Comparison of ENCODE assay signal across 30 mouse cellular contexts in genomic region chr7:80350808-80351207, GRCm38 (mm10). TPM values are rescaled to one million over a fixed set of nuclear protein-coding genes. Genes with fewer than 3 reads are reported as not detected.
DNase-seq lines count a peak whose midpoint lies in the region; ATAC-seq and TF ChIP-seq lines count a peak whose summit lies in the region.
"Had no signal": no experiment of that assay in that cellular context is flagged by ENCODE, and none has a peak within 500 bp of the region (broad histone marks: within the 10 kb centered on the region; RNA-seq: fewer than 3 reads in every experiment).

No protein-coding gene starts in this region.

- H3K27me3 ChIP-seq in liver, embryonic 11.5 days (replicated peaks; ENCODE audit: control insufficient read depth, insufficient read depth, low read length) = no peaks in the 10 kb centered on the region
- H3K27me3 ChIP-seq in liver, postnatal 0 days (ENCODE audit: insufficient read depth, low read length) = no peaks in the 10 kb centered on the region
- H3K27me3 ChIP-seq in testis, adult 2 months (ENCODE audit: control insufficient read depth, insufficient read depth, low read length) = no peaks in the 10 kb centered on the region
- H3K27me3 ChIP-seq in liver, embryonic 13.5 days = no peaks in the 10 kb centered on the region
- no peaks in the 10 kb centered on the region for H3K27me3 ChIP-seq in hindbrain, postnatal 0 days (ENCODE audit: insufficient read depth, low read length)
- H3K27me3 ChIP-seq: embryonic facial prominence, embryonic 13.5 days; forebrain, embryonic 12.5 days; forebrain, embryonic 15.5 days; hindbrain, embryonic 13.5 days; Patski had no signal

- peaks cover 13% of the 10 kb centered on the region for H3K4me1 ChIP-seq in liver, embryonic 11.5 days (replicated peaks; ENCODE audit: control insufficient read depth, insufficient read depth, low read length)
- H3K4me1 ChIP-seq in liver, postnatal 0 days (ENCODE audit: insufficient read depth) = peaks cover 8% of the 10 kb centered on the region; the same call in 1 of the 2 replicates
- no peaks in the 10 kb centered on the region for H3K4me1 ChIP-seq in testis, adult 2 months (ENCODE audit: control insufficient read depth, insufficient read depth, low read length)
- H3K4me1 ChIP-seq in liver, embryonic 13.5 days (replicated peaks) = peaks cover 30% of the 10 kb centered on the region
- no peaks in the 10 kb centered on the region for H3K4me1 ChIP-seq in hindbrain, postnatal 0 days (ENCODE audit: insufficient read depth, low read length)
- H3K4me1 ChIP-seq: forebrain, embryonic 15.5 days; hindbrain, embryonic 13.5 days had no signal

- WGBS in liver, embryonic 11.5 days = 38% methylated on average over 2 of the region's 2 CpGs
- 41% methylated on average over 2 of the region's 2 CpGs for WGBS in liver, postnatal 0 days (ENCODE audit: insufficient replicate concordance)
- WGBS in liver, embryonic 13.5 days (ENCODE audit: insufficient replicate concordance) = 7% methylated on average over 2 of the region's 2 CpGs
- WGBS in hindbrain, postnatal 0 days = 81% methylated on average over 2 of the region's 2 CpGs

- H3K36me3 ChIP-seq in liver, embryonic 11.5 days (ENCODE audit: control insufficient read depth, insufficient read depth, low read length) = peaks cover 8% of the 10 kb centered on the region; the same call in 1 of the 2 replicates
- H3K36me3 ChIP-seq in liver, postnatal 0 days (replicated peaks; ENCODE audit: insufficient read depth, low read length) = peaks cover 17% of the 10 kb centered on the region
- peaks cover 2% of the 10 kb centered on the region; the same call in 1 of the 2 replicates for H3K36me3 ChIP-seq in testis, adult 2 months (ENCODE audit: control insufficient read depth, insufficient read depth, low read length)
- peaks cover 25% of the 10 kb centered on the region for H3K36me3 ChIP-seq in liver, embryonic 13.5 days
- H3K36me3 ChIP-seq in hindbrain, postnatal 0 days (ENCODE audit: insufficient read depth, low read length) = peaks cover 30% of the 10 kb centered on the region; the same call in 1 of the 2 replicates

- TF ChIP-seq POLR2A in testis, adult 2 months (IDR thresholded peaks at IDR 0.05; ENCODE audit: control insufficient read depth, low read depth, low read length) = no peak

- no peak overlapping the region for H3K4me3 ChIP-seq in liver, embryonic 11.5 days (ENCODE audit: low read depth, low read length)
- no peak overlapping the region for H3K4me3 ChIP-seq in liver, postnatal 0 days (ENCODE audit: low read depth, low read length)
- no peak overlapping the region for H3K4me3 ChIP-seq in testis, adult 2 months (ENCODE audit: control insufficient read depth, low read depth, low read length)
- no peak overlapping the region for H3K4me3 ChIP-seq in liver, embryonic 13.5 days (replicated peaks)
- H3K4me3 ChIP-seq in hindbrain, postnatal 0 days (ENCODE audit: low read length) = no peak overlapping the region
- H3K4me3 ChIP-seq: embryonic facial prominence, embryonic 10.5 days; embryonic facial prominence, embryonic 13.5 days; erythroblast, embryonic 14.5 days; forebrain, embryonic 12.5 days; forebrain, embryonic 15.5 days; heart, adult 2 months; hindbrain, embryonic 10.5 days; hindbrain, embryonic 13.5 days had no signal

- intact Hi-C loops in left cerebral cortex, postnatal 10 days (cut with DNase I) = no loop called here

- no peaks in the 10 kb centered on the region for H3K9me3 ChIP-seq in liver, embryonic 11.5 days (ENCODE audit: control insufficient read depth, low read length)
- no peaks in the 10 kb centered on the region for H3K9me3 ChIP-seq in liver, postnatal 0 days (ENCODE audit: low read length)
- no peaks in the 10 kb centered on the region for H3K9me3 ChIP-seq in liver, embryonic 13.5 days (replicated peaks)
- H3K9me3 ChIP-seq in hindbrain, postnatal 0 days (ENCODE audit: low read length) = no peaks in the 10 kb centered on the region
- H3K9me3 ChIP-seq: embryonic facial prominence, embryonic 10.5 days; forebrain, embryonic 12.5 days; forebrain, embryonic 15.5 days; G1E; hindbrain, embryonic 10.5 days; hindbrain, embryonic 13.5 days had no signal

- H3K9ac ChIP-seq in liver, embryonic 11.5 days (ENCODE audit: low read depth, low read length) = no peak overlapping the region
- no peak overlapping the region for H3K9ac ChIP-seq in liver, postnatal 0 days (replicated peaks)
- H3K9ac ChIP-seq in liver, embryonic 13.5 days = no peak overlapping the region
- H3K9ac ChIP-seq in hindbrain, postnatal 0 days (replicated peaks; ENCODE audit: low read length) = no peak overlapping the region
- H3K9ac ChIP-seq: embryonic facial prominence, embryonic 13.5 days; forebrain, embryonic 12.5 days; forebrain, embryonic 15.5 days; hindbrain, embryonic 13.5 days had no signal

- TF ChIP-seq CTCF in liver, postnatal 0 days (IDR thresholded peaks at IDR 0.05; ENCODE audit: low read depth) = no peak
- TF ChIP-seq CTCF in testis, adult 2 months (IDR thresholded peaks at IDR 0.05; ENCODE audit: control insufficient read depth, insufficient read depth, insufficient replicate concordance, low read depth, low read length) = no peak
- no peak for TF ChIP-seq CTCF in hindbrain, postnatal 0 days (IDR thresholded peaks at IDR 0.05; ENCODE audit: low read depth)

- no peak for DNase-seq in liver, embryonic 11.5 days (ENCODE audit: low spot score)
- DNase-seq in liver, postnatal 0 days = no peak
- no peak for DNase-seq in testis, postnatal 14 days (ENCODE audit: low spot score)
- DNase-seq in liver, embryonic 13.5 days = no peak
- no peak for DNase-seq in hindbrain, postnatal 0 days (ENCODE audit: low spot score)
- no peak for DNase-seq in left cerebral cortex, postnatal 10 days (ENCODE audit: extremely low spot score in 1 of 2, low spot score in 2 of 2)
- DNase-seq: adrenal gland, adult 2 months; adrenal gland, postnatal 14 days; cerebellum, adult 11 months; cerebellum, adult 2 months; cerebellum, adult 9-11 months; cerebellum, postnatal 25 days; embryo, embryonic 11 days; gastrocnemius, postnatal 10 days; gastrocnemius, postnatal 36 days; heart, adult 2 months; heart, postnatal 36 days had no signal

- TF ChIP-seq EP300 in liver, postnatal 0 days (IDR thresholded peaks at IDR 0.05; ENCODE audit: low read depth) = no peak

- H3K4me2 ChIP-seq in liver, embryonic 11.5 days = no peak overlapping the region
- no peak overlapping the region for H3K4me2 ChIP-seq in liver, postnatal 0 days (ENCODE audit: low read depth, low read length)
- 0 out of 2 replicates have a peak overlapping the region, but pooled peaks have one; percentile 14 for H3K4me2 ChIP-seq in liver, embryonic 13.5 days
- no peak overlapping the region for H3K4me2 ChIP-seq in hindbrain, postnatal 0 days (ENCODE audit: low read depth, low read length)
- H3K4me2 ChIP-seq: embryonic facial prominence, embryonic 13.5 days; forebrain, embryonic 12.5 days; forebrain, embryonic 15.5 days; heart, embryonic 11.5 days; hindbrain, embryonic 13.5 days had no signal

- no peak overlapping the region for H3K27ac ChIP-seq in liver, embryonic 11.5 days (ENCODE audit: low read depth, low read length)
- H3K27ac ChIP-seq in liver, postnatal 0 days (ENCODE audit: low read depth) = no peak overlapping the region
- peak overlapping the region; percentile 18; the same call in 1 of the 2 replicates for H3K27ac ChIP-seq in testis, adult 2 months (ENCODE audit: control insufficient read depth, insufficient read depth, low read depth, low read length)
- H3K27ac ChIP-seq in liver, embryonic 13.5 days = no peak overlapping the region
- no peak overlapping the region for H3K27ac ChIP-seq in hindbrain, postnatal 0 days
- H3K27ac ChIP-seq: embryonic facial prominence, embryonic 10.5 days; embryonic facial prominence, embryonic 13.5 days; forebrain, embryonic 12.5 days; forebrain, embryonic 15.5 days; heart, adult 2 months; hindbrain, embryonic 10.5 days; hindbrain, embryonic 13.5 days had no signal

- ATAC-seq in liver, embryonic 11.5 days (replicated peaks; ENCODE audit: low FRiP score) = peak; percentile 57
- ATAC-seq in liver, postnatal 0 days = no peak
- peak; percentile 69 for ATAC-seq in liver, embryonic 13.5 days (ENCODE audit: low read depth)
- ATAC-seq in megakaryocyte-erythroid progenitor cell, adult 5-6 weeks (replicated peaks; ENCODE audit: low FRiP score, low TSS enrichment, poor library complexity, severe bottlenecking) = peak; percentile 79
- no peak for ATAC-seq in hindbrain, postnatal 0 days
- ATAC-seq: forebrain, embryonic 15.5 days; hindbrain, embryonic 16.5 days; Patski had no signal

RNA-seq across cellular contexts. Expression of gene Hddc3, which starts 7.9 kb away (rescaled TPM):
- polyA plus RNA-seq in liver, embryonic 11.5 days (2014; fragmentation: Nextera tagmentation; extraction: Ambion mirVana) = 9.7 and 10.5 TPM in 2 replicates
- polyA plus RNA-seq in liver, postnatal 0 days (2015; fragmentation: Nextera tagmentation; extraction: Ambion mirVana) = 3.1 TPM in 2 replicates
- polyA plus RNA-seq in testis, adult 2 months (2012; rRNA removed) = 15.5 and 23.7 TPM in 2 replicates
- 3.8 and 4.2 TPM in 2 replicates for polyA plus RNA-seq in liver, embryonic 13.5 days (2015; fragmentation: Nextera tagmentation; extraction: Ambion mirVana)
- 13.2 and 17.8 TPM in 2 replicates for total RNA-seq in megakaryocyte-erythroid progenitor cell, adult 5-6 weeks (2014; fragmentation: Nextera tagmentation)
- total RNA-seq in megakaryocyte-erythroid progenitor cell, adult 5-6 weeks (2017) = 10.9 and 40.6 TPM in 2 replicates
- total RNA-seq in hindbrain, postnatal 0 days (2014; rRNA removed) = 30.1 and 32.2 TPM in 2 replicates
- 13.9 and 15.5 TPM in 2 replicates for polyA plus RNA-seq in hindbrain, postnatal 0 days (2015; fragmentation: Nextera tagmentation; extraction: Ambion mirVana)
- 10 to 100 TPM; 38.3 to 45.8 TPM for total RNA-seq in left cerebral cortex, postnatal 10 days (2021)

RNA-seq across cellular contexts. Expression of gene Unc45a, which starts 10.0 kb away (rescaled TPM):
- polyA plus RNA-seq in liver, embryonic 11.5 days (2014; fragmentation: Nextera tagmentation; extraction: Ambion mirVana) = 23.7 and 24.0 TPM in 2 replicates
- polyA plus RNA-seq in liver, postnatal 0 days (2015; fragmentation: Nextera tagmentation; extraction: Ambion mirVana) = 4.9 and 7.2 TPM in 2 replicates
- polyA plus RNA-seq in testis, adult 2 months (2012; rRNA removed) = 9.4 and 21.9 TPM in 2 replicates
- polyA plus RNA-seq in liver, embryonic 13.5 days (2015; fragmentation: Nextera tagmentation; extraction: Ambion mirVana) = 10.3 and 11.5 TPM in 2 replicates
- total RNA-seq in megakaryocyte-erythroid progenitor cell, adult 5-6 weeks (2014; fragmentation: Nextera tagmentation) = 11.2 and 24.2 TPM in 2 replicates
- 20.1 and 23.2 TPM in 2 replicates for total RNA-seq in megakaryocyte-erythroid progenitor cell, adult 5-6 weeks (2017)
- 49.0 and 57.8 TPM in 2 replicates for total RNA-seq in hindbrain, postnatal 0 days (2014; rRNA removed)
- 46.6 and 47.8 TPM in 2 replicates for polyA plus RNA-seq in hindbrain, postnatal 0 days (2015; fragmentation: Nextera tagmentation; extraction: Ambion mirVana)
- 10 to 100 TPM; 52.5 to 54.1 TPM for total RNA-seq in left cerebral cortex, postnatal 10 days (2021)

RNA-seq across cellular contexts. Expression of gene Man2a2, which starts 20.4 kb away (rescaled TPM):
- polyA plus RNA-seq in liver, embryonic 11.5 days (2014; fragmentation: Nextera tagmentation; extraction: Ambion mirVana) = 9.4 and 12.4 TPM in 2 replicates
- polyA plus RNA-seq in liver, postnatal 0 days (2015; fragmentation: Nextera tagmentation; extraction: Ambion mirVana) = 2.1 and 2.2 TPM in 2 replicates
- polyA plus RNA-seq in testis, adult 2 months (2012; rRNA removed) = 62.1 and 71.5 TPM in 2 replicates
- polyA plus RNA-seq in liver, embryonic 13.5 days (2015; fragmentation: Nextera tagmentation; extraction: Ambion mirVana) = 2.2 and 2.6 TPM in 2 replicates
- 20.3 and 33.2 TPM in 2 replicates for total RNA-seq in megakaryocyte-erythroid progenitor cell, adult 5-6 weeks (2014; fragmentation: Nextera tagmentation)
- total RNA-seq in megakaryocyte-erythroid progenitor cell, adult 5-6 weeks (2017) = 10.8 and 19.4 TPM in 2 replicates
- total RNA-seq in hindbrain, postnatal 0 days (2014; rRNA removed) = 55.5 and 61.3 TPM in 2 replicates
- polyA plus RNA-seq in hindbrain, postnatal 0 days (2015; fragmentation: Nextera tagmentation; extraction: Ambion mirVana) = 14.2 and 15.7 TPM in 2 replicates
- total RNA-seq in left cerebral cortex, postnatal 10 days (2021) = 100 to 1,000 TPM; 106 to 108 TPM

RNA-seq across cellular contexts. Expression of gene Rccd1, which starts 26.6 kb away (rescaled TPM):
- polyA plus RNA-seq in liver, embryonic 11.5 days (2014; fragmentation: Nextera tagmentation; extraction: Ambion mirVana) = 10.7 and 11.4 TPM in 2 replicates
- 1.2 and 1.6 TPM in 2 replicates for polyA plus RNA-seq in liver, postnatal 0 days (2015; fragmentation: Nextera tagmentation; extraction: Ambion mirVana)
- polyA plus RNA-seq in testis, adult 2 months (2012; rRNA removed) = 5.6 and 6.9 TPM in 2 replicates
- 3.3 and 3.4 TPM in 2 replicates for polyA plus RNA-seq in liver, embryonic 13.5 days (2015; fragmentation: Nextera tagmentation; extraction: Ambion mirVana)
- total RNA-seq in megakaryocyte-erythroid progenitor cell, adult 5-6 weeks (2014; fragmentation: Nextera tagmentation) = 22.7 and 26.3 TPM in 2 replicates
- total RNA-seq in megakaryocyte-erythroid progenitor cell, adult 5-6 weeks (2017) = 20.4 and 25.0 TPM in 2 replicates
- 24.7 and 40.5 TPM in 2 replicates for total RNA-seq in hindbrain, postnatal 0 days (2014; rRNA removed)
- 8.6 and 10.7 TPM in 2 replicates for polyA plus RNA-seq in hindbrain, postnatal 0 days (2015; fragmentation: Nextera tagmentation; extraction: Ambion mirVana)
- total RNA-seq in left cerebral cortex, postnatal 10 days (2021) = 10 to 100 TPM; 15.7 to 20.8 TPM

RNA-seq across cellular contexts. Expression of gene Fes, which starts 36.9 kb away (rescaled TPM):
- 15.2 and 16.4 TPM in 2 replicates for polyA plus RNA-seq in liver, embryonic 11.5 days (2014; fragmentation: Nextera tagmentation; extraction: Ambion mirVana)
- polyA plus RNA-seq in liver, postnatal 0 days (2015; fragmentation: Nextera tagmentation; extraction: Ambion mirVana) = 16.3 and 16.8 TPM in 2 replicates
- 1.5 TPM in 2 replicates for polyA plus RNA-seq in testis, adult 2 months (2012; rRNA removed)
- polyA plus RNA-seq in liver, embryonic 13.5 days (2015; fragmentation: Nextera tagmentation; extraction: Ambion mirVana) = 10.6 and 12.0 TPM in 2 replicates
- total RNA-seq in megakaryocyte-erythroid progenitor cell, adult 5-6 weeks (2014; fragmentation: Nextera tagmentation) = 12.5 and 23.2 TPM in 2 replicates
- total RNA-seq in megakaryocyte-erythroid progenitor cell, adult 5-6 weeks (2017) = 1.8 and 17.9 TPM in 2 replicates
- total RNA-seq in hindbrain, postnatal 0 days (2014; rRNA removed) = 10.3 and 16.1 TPM in 2 replicates
- polyA plus RNA-seq in hindbrain, postnatal 0 days (2015; fragmentation: Nextera tagmentation; extraction: Ambion mirVana) = 4.9 and 5.6 TPM in 2 replicates
- 1 to 10 TPM; 4.7 to 5.3 TPM for total RNA-seq in left cerebral cortex, postnatal 10 days (2021)

Comparison
In these comparisons a context has a peak if more than half of its experiments do, and no peak if none do; other contexts are left out.
1. ATAC-seq: peak in liver, embryonic 11.5 days (single experiment), liver, embryonic 13.5 days (single experiment) and megakaryocyte-erythroid progenitor cell, adult 5-6 weeks (single experiment); none in liver, postnatal 0 days (single experiment) and hindbrain, postnatal 0 days (single experiment).